Mouse (Mus musculus): ENCODE measurements around the gene Enox1.

DNA sequence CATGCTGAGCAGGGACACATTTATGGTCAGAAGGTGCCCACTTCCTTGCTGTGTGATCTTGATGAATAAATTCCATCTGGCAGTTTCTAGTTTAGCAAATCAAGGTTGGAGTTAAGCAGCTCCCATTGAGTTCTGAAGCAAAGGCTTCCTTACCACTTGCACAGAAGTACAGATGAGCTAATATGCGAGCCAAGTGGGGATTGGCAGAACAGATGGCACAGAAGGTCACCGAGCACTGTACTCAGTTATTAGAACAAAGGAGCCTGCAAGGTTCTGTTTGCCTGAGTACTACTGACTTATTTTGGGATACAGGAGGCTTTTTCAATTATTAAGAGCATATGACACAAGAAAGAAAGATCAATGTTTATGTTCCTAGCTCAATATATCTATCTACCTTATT, 100.4 kb downstream of the Enox1 start:
- TF ChIP-seq MAFK (IDR thresholded peaks at IDR 0.05; ENCODE audit: insufficient read depth, low read depth, low read length) (no peak), CHD2 (IDR thresholded peaks at IDR 0.05; ENCODE audit: low read depth, low read length) (no peak)
